Mouse (Mus musculus) frontal cortex, postnatal 25 days (tissue): ENCODE data around the gene Dhx33.

Source experiments
- DNase-seq, 2 experiments: peaks; one replicate each; pipeline ENCODE4 v3.0.0; 2022; ENCODE audit warnings: low spot score in 2 of 2

The Dhx33 gene

GRCm38 (mm10) chr11:70982030-70982429 is 22.2 kb downstream of the Dhx33 start:
- no peak for DNase-seq

GRCm38 (mm10) chr11:70980751-70981510 is 23.3 kb downstream of the Dhx33 start:
- no peak for DNase-seq

GRCm38 (mm10) chr11:70980232-70980631 is 24.0 kb downstream of the Dhx33 start:
- DNase-seq, result no peak

GRCm38 (mm10) chr11:70977293-70977692 is 26.9 kb downstream of the Dhx33 start:
- no peak for DNase-seq

GRCm38 (mm10) chr11:70975193-70975592 is 29.0 kb downstream of the Dhx33 start:
- no peak for DNase-seq

GRCm38 (mm10) chr11:70973947-70974346 is 30.3 kb downstream of the Dhx33 start:
- DNase-seq, result no peak

- no peak for DNase-seq
Observed at GRCm38 (mm10) chr11:70972586-70972985, 31.7 kb downstream of the Dhx33 start.

- DNase-seq, result no peak
Observed at GRCm38 (mm10) chr11:70970560-70971540, 33.4 kb downstream of the Dhx33 start.

- DNase-seq, result peak; percentile 87 to 89
Observed at GRCm38 (mm10) chr11:70969821-70970559, 34.2 kb downstream of the Dhx33 start, which contains the start of the genes Nup88 and Rpain. Gene Nup88 (minus strand): TSS chr11:70969973. Gene Rpain (plus strand): TSS chr11:70970213.

- DNase-seq, result no peak
Observed at GRCm38 (mm10) chr11:70969271-70969794, 34.9 kb downstream of the Dhx33 start.

GRCm38 (mm10) chr11:70964222-70964907 is 39.9 kb downstream of the Dhx33 start:
- DNase-seq, result no peak

- DNase-seq, result no peak
Observed at GRCm38 (mm10) chr11:70960786-70961554, 43.3 kb downstream of the Dhx33 start.

- DNase-seq, result no peak
Observed at GRCm38 (mm10) chr11:70954711-70955110, 49.5 kb downstream of the Dhx33 start.

GRCm38 (mm10) chr11:70944935-70945817 is 59.1 kb downstream of the Dhx33 start:
- DNase-seq, result no peak

- DNase-seq, result no peak
Observed at GRCm38 (mm10) chr11:70943651-70944050, 60.6 kb downstream of the Dhx33 start.

- no peak for DNase-seq
Observed at GRCm38 (mm10) chr11:70942596-70942995, 61.6 kb downstream of the Dhx33 start.

GRCm38 (mm10) chr11:70935316-70935715 is 68.9 kb downstream of the Dhx33 start:
- no peak for DNase-seq
